Mouse (Mus musculus): ENCODE data around the gene Ggta1.

Ggta1 gene

DNA sequence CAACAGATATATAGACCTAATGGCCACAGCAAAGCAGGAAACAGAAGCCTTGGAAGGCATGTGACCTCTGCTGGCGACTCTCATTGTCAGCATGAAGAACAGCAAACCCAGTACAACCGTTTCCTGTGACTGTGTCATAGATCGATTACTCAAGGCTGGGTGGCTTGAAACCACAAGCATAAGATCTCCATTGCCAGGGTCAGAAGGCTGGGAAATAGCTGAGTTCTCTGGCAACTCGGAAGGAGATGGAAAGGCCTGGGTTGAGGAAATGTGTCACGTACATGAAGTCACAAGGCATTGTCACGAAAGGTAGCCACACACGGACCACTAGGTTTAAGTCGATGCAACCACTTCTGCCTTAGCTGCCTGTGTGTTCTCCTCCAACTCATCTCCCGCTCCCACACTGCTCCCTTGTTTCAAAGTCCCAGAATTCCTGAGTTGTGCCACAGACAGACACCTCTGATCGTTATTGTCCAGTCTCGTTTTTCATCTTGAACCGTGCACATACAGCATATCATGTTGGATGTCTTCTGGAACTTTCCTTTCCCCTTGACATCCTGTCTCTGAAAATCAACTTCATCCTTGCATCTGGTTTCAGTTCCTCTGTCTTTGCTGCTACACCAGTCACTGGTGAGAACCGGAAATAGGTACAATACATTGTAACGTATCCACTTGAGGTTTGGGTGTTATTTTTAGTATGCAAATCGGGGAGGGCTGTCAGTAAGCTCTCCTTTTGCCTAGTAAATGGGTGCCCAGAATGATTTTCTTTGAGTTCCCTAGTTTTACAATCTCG lies 32.7 kb upstream of the Ggta1 start:
- in situ Hi-C loops (cut with MboI; ENCODE audit: unreplicated experiment in 2 of 2), result loop anchor here (5.0 kb wide), 2 partner anchors 33 to 98 kb away; partner anchors contain the start of genes Ggta1 (in 2 of the 2) and 4930402F06Rik (in 1 of the 2)

DNA sequence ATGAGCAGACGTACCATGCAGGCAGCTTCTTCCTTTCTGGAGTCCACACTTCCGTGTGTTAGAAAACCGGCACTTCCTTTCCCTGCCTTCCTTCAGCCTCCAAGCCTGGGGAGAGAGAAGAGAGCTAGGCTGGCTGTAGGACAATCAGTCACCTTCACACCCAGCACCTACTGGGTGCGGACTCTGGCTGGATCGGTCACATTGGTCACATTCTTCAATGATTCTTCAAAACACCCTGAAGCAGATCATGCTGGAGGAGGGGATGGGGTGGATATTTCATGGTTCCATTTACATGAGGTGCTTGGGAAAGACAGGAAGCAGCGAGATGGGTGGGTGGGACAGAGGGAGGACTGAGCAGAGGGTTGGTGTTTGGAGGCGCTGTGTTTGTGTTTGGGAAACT lies 30.5 kb upstream of the Ggta1 start:
- in situ Hi-C loops (cut with MboI; ENCODE audit: unreplicated experiment in 2 of 2), result no loop called here

DNA sequence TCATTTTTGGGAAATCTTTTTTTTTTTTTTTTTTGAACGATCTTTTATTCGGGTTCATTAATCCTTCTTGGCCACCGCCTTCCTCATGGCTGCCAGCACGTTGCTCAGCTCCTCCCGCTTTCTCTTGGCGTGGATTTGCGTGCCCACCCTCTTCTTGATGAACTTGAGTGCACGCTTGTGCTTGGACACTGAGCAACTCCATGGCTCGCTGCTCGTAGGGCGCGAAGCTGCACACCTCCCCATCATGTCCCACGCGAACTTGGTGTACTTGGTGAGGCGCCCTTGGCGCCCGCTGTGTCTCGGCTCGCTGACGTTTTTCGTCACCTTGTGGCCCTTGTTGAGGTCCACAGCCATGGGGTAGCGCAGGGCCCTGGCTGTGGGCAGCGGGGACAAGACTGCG lies 28.1 kb upstream of the Ggta1 start:
- in situ Hi-C loops (cut with MboI; ENCODE audit: unreplicated experiment in 2 of 2), result no loop called here

DNA sequence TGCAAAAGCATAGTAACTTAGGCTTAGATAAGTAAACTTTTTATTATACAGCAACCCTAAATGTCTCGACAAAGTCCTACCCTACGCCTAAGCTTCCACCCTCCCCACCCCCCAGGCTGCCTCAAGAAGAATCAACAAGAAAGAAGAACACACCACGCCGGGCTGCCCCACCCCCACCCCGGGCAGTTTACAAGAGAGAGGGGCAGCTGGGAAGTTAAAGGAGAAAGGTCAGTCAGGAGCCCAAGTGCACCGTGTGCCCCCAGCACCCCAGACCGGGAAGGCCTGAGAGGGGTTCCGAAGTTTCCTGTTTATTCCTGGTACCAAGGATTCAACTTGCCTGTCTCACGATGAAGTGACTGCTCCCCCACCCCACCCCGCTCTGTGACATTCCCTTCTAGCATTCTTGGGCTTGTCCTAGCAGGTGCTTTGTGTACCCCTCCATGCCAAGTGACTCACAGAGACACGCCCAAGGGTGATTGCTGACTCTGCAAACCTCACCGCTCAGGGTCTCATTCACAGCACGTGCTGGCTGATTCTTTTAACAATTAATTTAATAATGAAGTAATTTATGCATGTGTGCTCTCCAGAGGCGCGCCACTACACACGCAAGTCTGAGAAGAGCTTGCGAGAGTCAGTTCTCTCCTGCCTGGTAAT lies 27.6 kb upstream of the Ggta1 start:
- in situ Hi-C loops (cut with MboI; ENCODE audit: unreplicated experiment in 2 of 2), result no loop called here

DNA sequence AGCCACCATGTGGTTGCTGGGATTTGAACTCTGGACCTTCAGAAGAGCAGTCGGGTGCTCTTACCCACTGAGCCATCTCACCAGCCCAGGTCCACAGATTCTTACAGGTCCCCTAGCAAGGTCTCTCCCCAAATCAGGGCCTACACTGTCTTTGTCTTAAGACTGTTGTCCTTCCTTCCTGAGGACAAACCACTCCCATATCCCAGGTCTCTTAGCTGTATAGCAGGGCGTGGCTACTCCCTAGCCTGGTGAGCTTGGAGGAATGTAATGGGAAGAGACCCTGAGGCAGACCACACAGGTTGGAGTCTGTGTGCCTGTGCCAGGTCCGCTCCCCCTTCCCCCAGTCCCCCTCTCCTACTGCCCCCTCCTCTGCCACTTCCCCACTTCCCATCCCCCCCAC lies 24.7 kb upstream of the Ggta1 start:
- in situ Hi-C loops (cut with MboI; ENCODE audit: unreplicated experiment in 2 of 2), result no loop called here

DNA sequence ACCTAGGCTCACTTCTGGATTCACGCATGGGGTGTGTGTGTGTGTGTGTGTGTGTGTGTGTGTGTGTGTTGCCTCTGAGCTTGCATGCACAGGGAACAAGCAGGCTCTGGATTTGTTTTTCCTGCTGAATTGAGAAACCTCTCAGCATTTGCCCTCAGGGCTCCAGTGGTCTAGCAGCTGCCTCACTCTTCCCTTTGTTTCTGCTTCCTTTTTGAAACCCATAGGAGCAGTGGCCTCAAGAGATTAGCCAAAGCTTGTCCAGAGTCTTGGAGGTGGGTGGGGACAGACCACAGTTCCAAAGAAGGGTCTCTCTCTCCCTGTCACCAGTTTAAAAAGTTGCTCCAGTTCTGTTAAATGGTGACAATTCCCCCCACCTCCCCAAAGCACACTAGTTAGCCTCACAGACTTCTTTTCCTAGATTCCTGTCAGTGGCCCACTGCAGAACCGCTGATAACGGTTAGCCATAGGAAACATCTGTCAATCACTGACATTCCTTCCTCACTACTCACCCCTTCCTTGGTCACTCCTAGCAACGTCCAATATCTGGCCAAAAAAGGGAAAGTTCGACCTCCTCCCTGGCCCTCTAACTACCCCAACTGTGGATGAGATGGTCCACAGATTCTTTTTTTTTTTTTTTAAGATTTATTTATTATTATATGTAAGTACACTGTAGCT lies 24.1 kb upstream of the Ggta1 start:
- in situ Hi-C loops (cut with MboI; ENCODE audit: unreplicated experiment in 2 of 2), result no loop called here

DNA sequence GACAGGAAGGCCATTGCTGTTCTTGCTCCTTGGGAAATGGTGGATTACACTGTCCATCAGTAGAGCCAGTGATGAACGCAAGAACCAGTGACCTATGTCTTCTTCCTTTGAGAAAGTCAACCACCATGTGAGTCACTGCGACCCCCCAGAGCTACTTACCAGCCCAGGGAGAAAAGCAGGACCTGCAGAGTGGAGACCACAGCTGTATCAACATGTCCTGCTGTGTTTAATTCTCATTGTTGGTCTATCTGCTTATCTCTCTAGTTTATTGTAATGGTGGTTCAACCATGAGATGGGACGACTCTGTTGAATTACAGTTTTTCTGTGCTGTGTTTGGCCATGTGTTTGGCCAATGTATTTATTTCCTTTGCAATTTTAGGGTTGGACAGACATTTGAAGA lies 21.1 kb upstream of the Ggta1 start:
- in situ Hi-C loops (cut with MboI; ENCODE audit: unreplicated experiment in 2 of 2), result no loop called here

DNA sequence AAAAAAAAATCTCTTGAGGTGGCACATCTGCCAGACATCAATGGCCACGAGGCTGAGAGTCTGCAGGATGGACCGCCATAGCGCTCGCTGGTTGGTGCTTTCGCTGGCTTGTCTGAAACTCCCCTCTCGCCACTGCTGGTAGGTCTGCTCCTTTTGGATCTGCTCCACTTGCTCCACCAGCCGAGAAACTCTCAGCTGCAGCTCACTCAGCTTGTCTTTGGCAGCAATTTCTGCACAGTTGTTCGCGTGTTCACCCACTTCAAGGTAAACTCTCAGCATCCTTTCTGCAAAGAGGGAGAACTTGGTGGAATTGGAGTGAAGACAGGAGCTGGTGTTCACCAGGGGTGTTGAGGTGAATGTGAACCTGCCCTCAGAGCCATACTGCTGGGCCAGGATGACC lies 20.4 kb upstream of the Ggta1 start:
- in situ Hi-C loops (cut with MboI; ENCODE audit: unreplicated experiment in 2 of 2), result no loop called here

DNA sequence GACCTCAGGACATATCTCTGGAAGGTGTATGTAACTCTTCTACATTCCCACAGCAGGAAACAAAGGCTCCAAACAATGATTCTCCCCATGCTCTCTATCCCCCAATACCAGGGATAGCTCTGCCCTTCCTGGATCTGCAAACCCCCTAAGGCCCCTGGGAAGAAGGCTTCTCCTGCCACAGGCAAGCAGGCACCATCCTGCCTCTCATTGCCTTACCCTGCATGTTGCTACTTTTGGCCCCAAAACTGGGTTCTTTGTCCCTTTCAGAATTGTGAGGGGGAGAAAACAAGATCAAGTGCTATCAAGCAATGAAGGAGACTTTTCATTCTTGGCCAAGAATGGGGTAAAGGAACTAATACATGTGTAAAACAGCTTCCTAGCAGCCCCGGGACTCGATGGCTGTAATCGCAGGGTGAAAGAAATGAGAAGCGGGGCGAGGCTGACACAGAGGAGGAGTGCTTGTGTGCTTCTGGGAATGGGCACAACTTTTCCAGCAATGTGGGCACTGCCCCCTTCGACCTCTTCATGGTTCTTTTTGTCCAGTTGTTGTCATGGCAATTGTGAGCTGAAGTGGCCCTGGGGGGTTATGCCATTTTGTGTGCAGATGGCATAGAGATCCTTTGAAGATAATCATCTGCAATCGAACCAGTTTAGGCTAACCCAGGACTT lies 18.4 kb upstream of the Ggta1 start:
- in situ Hi-C loops (cut with MboI; ENCODE audit: unreplicated experiment in 2 of 2), result no loop called here

DNA sequence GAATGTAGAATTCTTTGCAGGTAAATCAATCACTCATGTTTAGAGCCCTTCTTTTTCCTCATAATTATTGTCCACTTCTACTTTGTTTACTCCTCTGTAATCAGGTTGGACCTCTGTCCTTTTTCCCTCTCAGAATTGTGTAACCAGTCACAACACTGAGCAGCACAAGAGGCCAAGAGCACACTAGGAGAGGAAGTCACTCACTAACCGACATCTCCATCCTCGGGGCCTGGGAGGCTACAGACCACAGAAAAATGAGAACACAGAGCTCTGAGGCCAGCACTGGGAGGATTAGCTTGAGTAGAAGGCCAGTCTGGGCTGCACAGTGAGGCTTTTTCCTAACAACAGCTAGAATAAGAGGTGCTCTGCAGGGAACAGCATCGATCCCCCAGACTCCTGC lies 17.0 kb upstream of the Ggta1 start:
- in situ Hi-C loops (cut with MboI; ENCODE audit: unreplicated experiment in 2 of 2), result no loop called here

DNA sequence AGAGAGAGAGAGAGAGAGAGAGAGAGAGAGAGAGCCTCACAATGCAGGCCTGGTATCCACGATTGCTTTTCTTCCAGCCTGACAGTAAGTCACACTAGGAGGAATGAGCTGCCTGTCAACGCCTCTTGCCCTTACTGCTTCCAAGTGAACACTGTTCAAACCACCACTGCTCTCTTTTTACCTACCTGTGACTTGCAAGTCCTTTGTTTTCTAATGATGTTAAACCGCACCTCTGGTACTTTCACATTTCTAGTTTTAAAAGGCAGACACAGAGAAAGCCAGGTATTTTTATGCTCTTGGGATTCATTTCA lies 15.7 kb upstream of the Ggta1 start:
- in situ Hi-C loops (cut with MboI; ENCODE audit: unreplicated experiment in 2 of 2), result no loop called here

DNA sequence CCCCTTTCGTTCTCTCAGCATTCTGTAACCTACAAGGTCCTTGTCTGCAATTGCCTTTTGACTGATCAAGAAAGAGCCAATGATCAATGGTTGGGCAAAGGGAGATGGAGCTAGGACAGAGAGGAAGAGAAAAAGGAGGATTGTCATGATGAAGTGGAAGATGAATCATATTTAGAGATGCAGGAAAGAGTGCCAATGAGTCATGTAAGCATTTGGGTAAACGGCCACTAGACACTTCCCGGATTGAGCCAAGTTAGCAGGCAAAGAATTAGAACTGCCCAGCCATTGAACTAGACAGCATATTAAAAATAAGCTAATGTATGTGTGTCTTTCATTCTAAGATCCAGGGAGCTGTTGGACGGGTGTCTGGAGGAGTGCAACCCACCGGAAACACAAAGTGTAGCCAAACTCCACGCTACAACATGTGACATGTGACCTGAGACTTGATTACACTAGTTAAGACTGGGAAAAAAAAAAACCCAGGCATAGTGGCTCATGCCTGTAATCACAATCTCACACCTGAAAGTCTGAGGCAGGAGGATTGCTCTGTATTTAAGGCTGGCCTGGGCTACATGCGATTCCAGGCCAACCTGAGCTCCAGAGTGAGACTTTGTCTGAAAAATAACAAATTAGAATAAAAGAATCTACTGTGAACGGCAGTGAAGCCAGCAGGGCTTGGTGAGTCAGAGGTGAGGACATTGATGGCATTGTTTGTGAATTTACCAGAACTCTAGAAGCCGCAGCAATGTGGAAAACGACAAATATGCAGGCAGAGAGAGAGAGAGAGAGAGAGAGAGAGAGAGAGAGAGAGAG lies 15.2 kb upstream of the Ggta1 start:
- in situ Hi-C loops (cut with MboI; ENCODE audit: unreplicated experiment in 2 of 2), result no loop called here

DNA sequence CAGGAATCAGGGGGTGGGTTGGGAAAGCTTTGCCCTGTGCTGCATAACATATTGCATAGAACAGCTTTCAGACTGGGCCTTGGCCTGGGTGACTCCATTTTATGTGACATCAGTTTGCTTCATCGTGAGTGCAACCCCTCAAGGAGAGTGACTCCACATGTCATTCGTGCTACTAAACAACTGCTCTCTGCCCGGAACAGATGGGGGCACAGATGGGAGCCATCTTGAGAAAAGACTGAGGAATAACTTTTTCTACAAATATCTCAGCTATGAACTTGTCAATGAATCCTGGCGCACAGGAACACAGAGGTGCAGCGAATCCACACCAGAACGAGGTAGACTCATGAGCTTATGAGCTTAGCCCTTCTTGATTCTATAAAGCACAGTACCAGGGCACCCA lies 14.3 kb upstream of the Ggta1 start:
- in situ Hi-C loops (cut with MboI; ENCODE audit: unreplicated experiment in 2 of 2), result no loop called here

DNA sequence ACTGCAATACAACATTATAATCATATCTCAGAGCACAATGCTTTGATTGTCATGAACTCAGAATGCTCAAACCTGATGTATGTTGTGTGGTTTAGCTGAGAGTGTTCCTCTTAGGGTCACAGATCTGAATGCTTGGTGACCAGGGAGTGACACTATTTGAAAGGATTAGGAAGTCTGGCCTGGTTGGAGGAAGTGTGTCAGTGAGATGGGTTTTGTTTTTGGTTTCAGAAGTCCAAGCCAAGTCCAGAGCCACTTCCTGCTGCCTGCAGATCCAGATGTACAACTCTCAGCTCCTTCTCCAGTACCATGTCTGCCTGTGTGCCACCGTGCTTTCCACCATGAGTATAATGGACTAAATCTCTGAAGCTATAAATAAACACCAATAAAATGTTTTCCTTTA lies 11.9 kb upstream of the Ggta1 start:
- in situ Hi-C loops (cut with MboI; ENCODE audit: unreplicated experiment in 2 of 2), result no loop called here

DNA sequence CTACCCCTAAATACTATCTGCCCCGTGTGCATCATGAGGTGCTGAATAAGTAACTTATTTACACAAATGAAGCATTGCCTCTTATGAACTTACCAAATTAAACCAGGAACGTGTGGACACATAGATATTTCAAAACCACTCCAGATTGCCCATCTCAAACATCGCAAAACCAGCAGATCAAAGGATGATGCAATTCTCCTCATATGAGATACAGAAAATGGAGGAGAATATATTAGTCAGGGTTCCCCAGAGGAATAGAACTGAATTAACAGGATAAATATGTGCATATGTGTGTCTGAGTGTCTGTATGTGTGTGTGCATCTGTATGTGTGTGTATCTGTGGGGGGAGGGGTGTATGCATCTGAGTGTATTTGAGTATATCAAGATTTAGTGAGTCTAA lies 6.2 kb upstream of the Ggta1 start:
- in situ Hi-C loops (cut with MboI; ENCODE audit: unreplicated experiment in 2 of 2), result no loop called here

DNA sequence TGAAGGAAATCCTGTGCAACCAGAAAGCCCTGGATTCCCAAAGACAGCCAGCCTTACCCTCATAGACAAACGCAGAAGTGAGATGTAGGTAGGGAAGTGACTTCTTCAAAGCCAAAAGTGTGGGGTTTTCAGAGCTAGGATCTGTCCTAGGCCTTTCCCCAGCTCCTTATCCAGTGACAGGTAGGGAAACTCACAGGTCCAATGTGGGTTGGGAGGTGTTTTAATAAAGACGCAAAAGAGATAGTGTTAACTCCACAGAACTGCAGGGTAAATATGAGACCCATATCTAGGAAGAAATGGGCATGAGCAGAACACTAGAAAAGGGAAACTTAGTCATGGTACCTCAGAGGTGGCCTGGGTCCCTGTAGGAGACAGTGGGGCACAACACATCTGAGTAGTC lies 5.2 kb upstream of the Ggta1 start:
- in situ Hi-C loops (cut with MboI; ENCODE audit: unreplicated experiment in 2 of 2), result no loop called here

DNA sequence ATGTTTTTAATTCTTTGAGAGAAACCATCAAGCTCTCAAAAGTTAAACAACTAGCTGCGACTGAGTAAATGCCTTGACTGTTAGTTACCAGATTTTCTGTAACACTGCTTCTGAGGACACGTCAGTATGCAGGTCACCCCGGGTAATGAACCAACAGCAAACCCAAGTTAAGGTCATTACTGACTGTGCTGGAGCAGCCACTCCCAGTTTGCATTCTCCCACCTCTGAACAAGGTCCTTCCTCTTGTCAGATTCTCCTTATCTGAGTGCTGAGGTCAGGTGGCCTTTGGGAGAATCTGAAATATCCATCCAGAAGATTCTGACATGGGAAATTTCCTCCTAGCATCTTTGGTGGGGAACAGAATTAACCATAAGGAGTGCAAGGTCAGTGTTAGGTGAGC lies 4.8 kb upstream of the Ggta1 start:
- in situ Hi-C loops (cut with MboI; ENCODE audit: unreplicated experiment in 2 of 2), result no loop called here

DNA sequence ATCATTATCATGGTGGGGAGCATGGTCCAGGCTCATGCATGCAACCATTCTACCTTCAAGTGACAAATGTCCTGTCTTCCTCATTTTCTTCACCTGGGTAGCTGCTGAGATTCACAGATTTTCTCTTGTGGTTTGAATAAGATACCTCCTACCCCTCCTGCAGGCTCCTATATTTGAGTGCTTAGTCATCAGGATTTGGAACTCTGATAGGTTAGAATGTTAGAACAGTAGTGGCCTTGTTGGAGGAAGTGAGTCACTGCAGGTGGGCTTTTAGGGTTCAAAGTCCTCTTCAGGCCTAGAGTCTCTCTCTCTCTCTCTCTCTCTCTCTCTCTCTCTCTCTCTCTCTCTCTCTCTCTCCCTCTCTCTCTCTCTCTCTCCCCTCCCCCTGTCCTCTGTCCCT lies 2.6 kb upstream of the Ggta1 start:
- in situ Hi-C loops (cut with MboI; ENCODE audit: unreplicated experiment in 2 of 2), result no loop called here

DNA sequence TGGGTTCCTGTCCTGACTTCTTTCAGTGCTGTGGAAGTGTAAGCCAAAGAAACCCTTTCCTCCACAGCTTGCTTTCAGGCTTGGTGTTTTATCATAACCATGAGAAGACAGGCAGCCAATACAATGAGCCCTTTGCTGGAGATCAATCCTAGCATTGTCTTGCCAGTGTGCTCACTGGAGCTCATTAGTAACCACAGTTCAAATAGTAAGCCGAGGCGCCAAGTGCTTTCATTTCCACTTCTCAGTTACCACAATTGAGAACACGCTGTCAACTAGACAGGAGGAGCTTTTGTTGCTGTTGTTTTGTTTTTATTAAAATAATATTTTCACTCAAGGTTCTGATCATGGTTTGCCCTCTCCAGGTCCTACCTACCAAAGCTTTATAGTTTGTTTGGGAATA lies 1.5 kb upstream of the Ggta1 start:
- in situ Hi-C loops (cut with MboI; ENCODE audit: unreplicated experiment in 2 of 2), result loop anchor here (5.0 kb wide), 1 partner anchor 33 kb away; no protein-coding TSS in a partner anchor

DNA sequence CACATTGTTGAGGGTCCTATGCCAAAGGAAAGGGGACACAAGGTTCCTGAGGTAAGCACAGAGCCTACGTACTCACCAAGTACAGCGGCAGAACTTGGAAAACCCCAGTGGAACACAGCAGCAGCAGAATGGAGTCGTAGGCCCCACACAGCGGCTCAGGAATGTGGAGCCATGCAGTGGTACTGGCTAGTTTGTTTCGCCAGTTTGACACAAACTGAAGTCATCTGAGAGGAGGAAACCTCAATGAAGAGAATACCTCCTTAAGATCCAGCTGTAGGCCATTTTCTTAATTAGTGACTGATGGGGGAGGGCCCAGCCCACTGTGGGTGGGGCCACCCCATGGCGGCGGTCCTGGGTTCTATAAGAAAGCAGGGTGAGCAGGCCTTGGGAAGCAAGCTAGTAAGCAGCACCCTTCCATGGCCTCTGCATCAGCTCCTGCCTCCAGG lies 1.1 kb upstream of the Ggta1 start:
- in situ Hi-C loops (cut with MboI; ENCODE audit: unreplicated experiment in 2 of 2), result loop anchor here (5.0 kb wide), 1 partner anchor 33 kb away; no protein-coding TSS in a partner anchor

Data from v-Abl transformed pro-B cells (cell line).